Mouse (Mus musculus): ENCODE data around the gene Ptger1.

DNA sequence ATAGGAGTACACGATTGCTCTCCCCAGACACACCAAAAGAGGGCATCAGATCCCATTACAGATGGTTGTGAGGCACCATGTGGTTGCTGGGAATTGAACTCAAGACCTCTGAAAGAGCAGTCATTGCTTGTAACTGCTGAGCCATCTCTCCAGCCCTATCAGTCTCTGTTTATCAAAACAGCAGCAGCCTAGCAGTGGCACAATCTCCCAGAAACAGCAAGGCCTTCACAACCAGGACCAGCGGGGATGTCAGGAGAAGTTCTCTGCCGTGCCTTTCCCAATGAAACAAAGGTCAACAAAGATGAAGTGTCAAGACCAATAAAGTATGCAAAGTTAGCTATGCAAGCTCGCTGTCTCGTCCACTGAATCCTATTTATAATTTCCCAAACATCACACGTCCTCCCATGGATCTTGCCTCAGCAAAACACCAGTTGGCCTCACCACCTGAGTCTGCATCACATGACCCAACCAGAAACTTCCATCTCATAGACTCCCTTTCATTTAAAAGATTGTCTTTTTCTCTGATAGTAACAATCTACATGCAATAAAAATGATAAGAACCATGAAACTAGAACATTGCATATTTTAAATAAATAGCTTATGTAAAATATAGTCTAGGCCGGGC, 34.3 kb upstream of the Ptger1 start:
- TF ChIP-seq CTCF (IDR thresholded peaks at IDR 0.05; ENCODE audit: low read depth, low read length) (no peak), EP300 (IDR thresholded peaks at IDR 0.05; ENCODE audit: insufficient read depth, low read depth, low read length) (no peak)
